Mouse (Mus musculus): ENCODE measurements around the gene Numb. TPM values are rescaled to one million over a fixed set of nuclear protein-coding genes. Genes with fewer than 3 reads are reported as not detected.
A peak's percentile ranks its signal among the peaks of the same experiment; 100 is the strongest.

The Numb gene
- polyA plus RNA-seq, 1 experiment from 2014 or later, result 30.7 TPM

DNA sequence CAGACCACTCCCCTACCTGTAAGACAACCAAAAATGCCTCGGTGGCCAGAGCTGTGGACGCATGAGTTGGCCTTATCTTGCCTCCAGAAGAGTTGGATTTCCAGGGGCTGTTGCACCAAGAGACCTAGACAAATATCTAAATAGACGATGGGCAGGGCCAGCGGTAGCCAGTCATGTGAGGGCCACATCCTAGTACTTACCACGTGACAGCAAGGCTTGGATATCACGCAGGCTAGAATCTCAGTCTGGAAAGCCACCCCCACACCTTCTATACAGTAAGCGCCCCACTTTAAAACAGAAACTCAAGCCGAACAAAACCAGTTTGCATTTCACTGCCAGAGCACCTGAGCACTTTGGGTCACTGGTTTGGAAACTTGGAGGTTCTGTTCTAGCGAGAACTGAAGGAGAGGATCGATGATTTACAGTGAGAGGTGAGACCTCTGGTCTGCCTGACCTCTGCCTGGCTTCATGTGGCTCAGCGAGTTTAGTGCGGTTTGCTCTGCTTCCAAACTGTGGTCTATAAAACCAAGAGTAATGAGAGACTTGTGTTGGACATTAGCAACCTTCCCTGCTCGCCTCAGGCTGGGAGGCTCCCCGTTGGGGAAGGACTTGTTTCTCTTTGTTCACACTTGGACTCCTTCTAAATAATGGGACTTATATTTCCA, 153.4 kb downstream of the Numb start:
- no peak overlapping the region for H3K4me2 ChIP-seq (ENCODE audit: low read depth, low read length)
- H3K4me3 ChIP-seq (ENCODE audit: low read depth, low read length), result no peak overlapping the region
- no peak overlapping the region for H3K27ac ChIP-seq (replicated peaks; ENCODE audit: low read depth, low read length)
- 76% methylated on average over 14 of the region's 14 CpGs for WGBS
- DNase-seq (ENCODE audit: low spot score) (no peak), ATAC-seq (replicated peaks; ENCODE audit: insufficient number of reproducible peaks, low FRiP score, low TSS enrichment, low read depth) (no peak)
- H3K4me1 ChIP-seq (ENCODE audit: control insufficient read depth, insufficient read depth, low read length), result peaks cover 11% of the 10 kb centered on the region
- H3K36me3 ChIP-seq (replicated peaks; ENCODE audit: control insufficient read depth, insufficient read depth, low read depth, low read length), result no peaks in the 10 kb centered on the region
- no peak overlapping the region for H3K9ac ChIP-seq (replicated peaks; ENCODE audit: low read length)
- H3K27me3 ChIP-seq (ENCODE audit: control insufficient read depth, insufficient read depth, low read length), result no peaks in the 10 kb centered on the region; the same call in 1 of the 2 replicates
- no peaks in the 10 kb centered on the region for H3K9me3 ChIP-seq (replicated peaks; ENCODE audit: control insufficient read depth, low read length)

- Histone ChIP-seq H3K9ac (replicated peaks; ENCODE audit: low read length) (no peak overlapping the region), H3K4me2 (ENCODE audit: low read depth, low read length) (no peak overlapping the region), H3K36me3 (replicated peaks; ENCODE audit: control insufficient read depth, insufficient read depth, low read depth, low read length) (no peaks in the 10 kb centered on the region), H3K4me1 (ENCODE audit: control insufficient read depth, insufficient read depth, low read length) (peaks cover 11% of the 10 kb centered on the region), H3K27me3 (ENCODE audit: control insufficient read depth, insufficient read depth, low read length) (no peaks in the 10 kb centered on the region; the same call in 1 of the 2 replicates), H3K27ac (replicated peaks; ENCODE audit: low read depth, low read length) (no peak overlapping the region), H3K4me3 (ENCODE audit: low read depth, low read length) (no peak overlapping the region), H3K9me3 (replicated peaks; ENCODE audit: control insufficient read depth, low read length) (no peaks in the 10 kb centered on the region)
- ATAC-seq (replicated peaks; ENCODE audit: insufficient number of reproducible peaks, low FRiP score, low TSS enrichment, low read depth), result no peak
- 68% methylated on average over 9 of the region's 9 CpGs for WGBS
- DNase-seq (ENCODE audit: low spot score), result no peak
These were observed 153.9 kb downstream of the Numb start for GRCm38 (mm10) chr12:83767833-83768232.

DNA sequence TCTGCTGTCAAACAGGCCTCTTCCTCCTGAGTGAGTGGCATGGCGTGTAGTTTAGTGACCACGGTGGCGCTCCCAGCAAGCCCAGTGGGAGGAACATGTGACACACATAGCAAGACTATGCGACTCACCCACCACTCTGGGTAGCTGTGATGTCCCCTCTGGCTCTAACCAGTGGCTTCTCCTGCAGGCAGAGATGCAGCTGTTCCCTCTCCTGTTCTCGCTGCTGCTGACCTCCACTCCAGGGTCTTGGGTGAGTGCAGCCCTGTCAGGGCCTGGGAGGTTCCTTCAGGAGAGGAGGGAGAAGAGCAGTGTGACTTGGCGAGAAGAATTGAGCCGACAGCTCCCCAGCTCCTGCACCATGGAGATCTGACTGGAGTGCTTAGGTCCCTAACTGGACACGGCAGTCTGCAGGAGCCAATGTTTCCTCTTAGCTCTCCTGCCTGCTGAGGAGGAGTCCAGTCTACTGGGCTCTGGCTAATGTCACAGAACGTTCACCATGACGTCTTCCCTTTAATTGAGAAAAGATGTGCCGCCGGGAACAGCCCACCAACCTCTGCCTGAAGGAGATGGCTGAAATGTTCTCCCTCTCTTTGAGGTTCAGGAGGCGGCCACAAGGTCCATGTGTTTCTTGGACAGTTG, 155.7 kb downstream of the Numb start:
- WGBS, result 55% methylated on average over 13 of the region's 13 CpGs
- Histone ChIP-seq H3K9ac (replicated peaks; ENCODE audit: low read length) (no peak overlapping the region), H3K27me3 (ENCODE audit: control insufficient read depth, insufficient read depth, low read length) (no peaks in the 10 kb centered on the region; the same call in 1 of the 2 replicates), H3K4me3 (ENCODE audit: low read depth, low read length) (no peak overlapping the region), H3K9me3 (replicated peaks; ENCODE audit: control insufficient read depth, low read length) (no peaks in the 10 kb centered on the region), H3K4me1 (ENCODE audit: control insufficient read depth, insufficient read depth, low read length) (peaks cover 11% of the 10 kb centered on the region), H3K4me2 (ENCODE audit: low read depth, low read length) (no peak overlapping the region), H3K27ac (replicated peaks; ENCODE audit: low read depth, low read length) (no peak overlapping the region), H3K36me3 (replicated peaks; ENCODE audit: control insufficient read depth, insufficient read depth, low read depth, low read length) (no peaks in the 10 kb centered on the region)
- ATAC-seq (replicated peaks; ENCODE audit: insufficient number of reproducible peaks, low FRiP score, low TSS enrichment, low read depth), result no peak
- peak; percentile 75 for DNase-seq (ENCODE audit: low spot score)

- H3K27me3 ChIP-seq (ENCODE audit: control insufficient read depth, insufficient read depth, low read length), result no peaks in the 10 kb centered on the region; the same call in 1 of the 2 replicates
- H3K9ac ChIP-seq (replicated peaks; ENCODE audit: low read length), result no peak overlapping the region
- DNase-seq (ENCODE audit: low spot score) (no peak), ATAC-seq (replicated peaks; ENCODE audit: insufficient number of reproducible peaks, low FRiP score, low TSS enrichment, low read depth) (no peak)
- no peak overlapping the region for H3K4me2 ChIP-seq (ENCODE audit: low read depth, low read length)
- H3K27ac ChIP-seq (replicated peaks; ENCODE audit: low read depth, low read length), result no peak overlapping the region
- 82% methylated on average over 10 of the region's 10 CpGs for WGBS
- H3K4me3 ChIP-seq (ENCODE audit: low read depth, low read length), result no peak overlapping the region
- peaks cover 6% of the 10 kb centered on the region for H3K4me1 ChIP-seq (ENCODE audit: control insufficient read depth, insufficient read depth, low read length)
- no peaks in the 10 kb centered on the region for H3K9me3 ChIP-seq (replicated peaks; ENCODE audit: control insufficient read depth, low read length)
- H3K36me3 ChIP-seq (replicated peaks; ENCODE audit: control insufficient read depth, insufficient read depth, low read depth, low read length), result no peaks in the 10 kb centered on the region
These were observed 157.2 kb downstream of the Numb start for GRCm38 (mm10) chr12:83764519-83764918.

GRCm38 (mm10) chr12:83764044-83764365, 157.7 kb downstream of the Numb start:
- no peak for ATAC-seq (replicated peaks; ENCODE audit: insufficient number of reproducible peaks, low FRiP score, low TSS enrichment, low read depth)
- Histone ChIP-seq H3K27ac (replicated peaks; ENCODE audit: low read depth, low read length) (no peak overlapping the region), H3K4me3 (ENCODE audit: low read depth, low read length) (peak overlapping the region; percentile 11), H3K9ac (replicated peaks; ENCODE audit: low read length) (peak overlapping the region; percentile 26; the same call in 1 of the 2 replicates), H3K9me3 (replicated peaks; ENCODE audit: control insufficient read depth, low read length) (no peaks in the 10 kb centered on the region), H3K4me1 (ENCODE audit: control insufficient read depth, insufficient read depth, low read length) (peaks cover 6% of the 10 kb centered on the region), H3K4me2 (ENCODE audit: low read depth, low read length) (peak overlapping the region; percentile 49), H3K27me3 (ENCODE audit: control insufficient read depth, insufficient read depth, low read length) (no peaks in the 10 kb centered on the region; the same call in 1 of the 2 replicates), H3K36me3 (replicated peaks; ENCODE audit: control insufficient read depth, insufficient read depth, low read depth, low read length) (no peaks in the 10 kb centered on the region)
- 4% methylated on average over 14 of the region's 14 CpGs for WGBS
- DNase-seq (ENCODE audit: low spot score), result no peak

GRCm38 (mm10) chr12:83763311-83764043, 158.3 kb downstream of the Numb start, which contains the start of gene Papln:
Papln (plus strand) TSS chr12:83763634.
- no peaks in the 10 kb centered on the region for H3K9me3 ChIP-seq (replicated peaks; ENCODE audit: control insufficient read depth, low read length)
- H3K36me3 ChIP-seq (replicated peaks; ENCODE audit: control insufficient read depth, insufficient read depth, low read depth, low read length), result no peaks in the 10 kb centered on the region
- no peak within 1 kb of the TSS for H3K27ac ChIP-seq (replicated peaks; ENCODE audit: low read depth, low read length)
- H3K4me1 ChIP-seq (ENCODE audit: control insufficient read depth, insufficient read depth, low read length), result peaks cover 6% of the 10 kb centered on the region
- no peak for DNase-seq (ENCODE audit: low spot score)
- ATAC-seq (replicated peaks; ENCODE audit: insufficient number of reproducible peaks, low FRiP score, low TSS enrichment, low read depth), result no peak
- H3K4me3 ChIP-seq (ENCODE audit: low read depth, low read length), result peak within 1 kb of the TSS; percentile 11
- no peaks in the 10 kb centered on the region; the same call in 1 of the 2 replicates for H3K27me3 ChIP-seq (ENCODE audit: control insufficient read depth, insufficient read depth, low read length)
- WGBS, result 14% methylated on average over 29 of the region's 31 CpGs
- peak within 1 kb of the TSS; percentile 26; the same call in 1 of the 2 replicates for H3K9ac ChIP-seq (replicated peaks; ENCODE audit: low read length)
- H3K4me2 ChIP-seq (ENCODE audit: low read depth, low read length), result peak within 1 kb of the TSS; percentile 49

DNA sequence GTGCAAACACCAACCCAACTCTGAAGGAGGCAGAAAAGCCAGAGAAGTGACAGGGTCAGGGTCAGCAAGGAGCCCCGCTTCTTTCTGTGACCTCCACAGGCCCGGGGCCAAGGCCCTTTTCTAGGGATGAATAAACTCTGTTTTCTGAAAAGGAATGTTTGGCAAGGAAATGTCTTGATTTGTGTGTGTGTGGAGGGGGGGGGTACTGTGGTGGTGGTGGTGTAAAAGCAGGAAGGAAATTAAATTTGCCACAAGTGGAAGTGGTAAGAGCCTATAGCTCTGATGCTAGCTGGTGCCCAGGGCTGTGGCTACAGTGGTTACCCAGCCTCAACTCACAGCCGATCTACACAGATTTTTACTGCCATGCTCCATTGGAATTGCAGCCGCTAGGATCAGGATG, 159.0 kb downstream of the Numb start:
- no peak overlapping the region for H3K4me2 ChIP-seq (ENCODE audit: low read depth, low read length)
- H3K4me1 ChIP-seq (ENCODE audit: control insufficient read depth, insufficient read depth, low read length), result peaks cover 6% of the 10 kb centered on the region
- WGBS, result 28% methylated on average over 4 of the region's 4 CpGs
- H3K36me3 ChIP-seq (replicated peaks; ENCODE audit: control insufficient read depth, insufficient read depth, low read depth, low read length), result no peaks in the 10 kb centered on the region
- no peak overlapping the region for H3K4me3 ChIP-seq (ENCODE audit: low read depth, low read length)
- H3K27me3 ChIP-seq (ENCODE audit: control insufficient read depth, insufficient read depth, low read length), result no peaks in the 10 kb centered on the region; the same call in 1 of the 2 replicates
- no peak for DNase-seq (ENCODE audit: low spot score)
- no peak overlapping the region for H3K9ac ChIP-seq (replicated peaks; ENCODE audit: low read length)
- no peaks in the 10 kb centered on the region for H3K9me3 ChIP-seq (replicated peaks; ENCODE audit: control insufficient read depth, low read length)
- no peak overlapping the region for H3K27ac ChIP-seq (replicated peaks; ENCODE audit: low read depth, low read length)
- no peak for ATAC-seq (replicated peaks; ENCODE audit: insufficient number of reproducible peaks, low FRiP score, low TSS enrichment, low read depth)

DNA sequence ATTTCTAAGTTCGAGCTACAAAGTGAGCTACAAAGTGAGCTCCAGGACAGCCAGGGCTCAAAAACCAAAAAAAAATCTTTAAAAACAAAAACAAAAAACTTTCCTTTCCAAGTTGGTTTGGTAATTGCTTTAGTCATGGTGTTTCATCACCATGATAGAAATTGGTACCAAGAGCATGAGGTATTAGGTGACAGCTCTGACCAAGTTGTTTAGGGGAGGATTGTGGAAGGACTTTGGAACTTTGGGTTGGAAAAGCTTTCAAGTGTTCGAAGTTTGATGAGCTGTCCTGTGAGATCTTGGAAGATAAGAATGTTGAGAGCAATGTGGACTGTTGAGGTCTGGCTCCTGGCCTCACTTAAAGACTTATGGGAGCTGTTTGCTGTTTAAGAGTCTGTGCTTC, 161.5 kb downstream of the Numb start:
- Histone ChIP-seq H3K9me3 (replicated peaks; ENCODE audit: control insufficient read depth, low read length) (no peaks in the 10 kb centered on the region), H3K4me2 (ENCODE audit: low read depth, low read length) (no peak overlapping the region), H3K9ac (replicated peaks; ENCODE audit: low read length) (no peak overlapping the region), H3K4me1 (ENCODE audit: control insufficient read depth, insufficient read depth, low read length) (peaks cover 6% of the 10 kb centered on the region), H3K27ac (replicated peaks; ENCODE audit: low read depth, low read length) (no peak overlapping the region), H3K36me3 (replicated peaks; ENCODE audit: control insufficient read depth, insufficient read depth, low read depth, low read length) (no peaks in the 10 kb centered on the region), H3K4me3 (ENCODE audit: low read depth, low read length) (no peak overlapping the region), H3K27me3 (ENCODE audit: control insufficient read depth, insufficient read depth, low read length) (no peaks in the 10 kb centered on the region; the same call in 1 of the 2 replicates)
- no peak for ATAC-seq (replicated peaks; ENCODE audit: insufficient number of reproducible peaks, low FRiP score, low TSS enrichment, low read depth)
- 85% methylated on average over 2 of the region's 2 CpGs for WGBS
- DNase-seq (ENCODE audit: low spot score), result no peak
